12 mouse cellular contexts compared by ENCODE assay signal in the genomic region with DNA sequence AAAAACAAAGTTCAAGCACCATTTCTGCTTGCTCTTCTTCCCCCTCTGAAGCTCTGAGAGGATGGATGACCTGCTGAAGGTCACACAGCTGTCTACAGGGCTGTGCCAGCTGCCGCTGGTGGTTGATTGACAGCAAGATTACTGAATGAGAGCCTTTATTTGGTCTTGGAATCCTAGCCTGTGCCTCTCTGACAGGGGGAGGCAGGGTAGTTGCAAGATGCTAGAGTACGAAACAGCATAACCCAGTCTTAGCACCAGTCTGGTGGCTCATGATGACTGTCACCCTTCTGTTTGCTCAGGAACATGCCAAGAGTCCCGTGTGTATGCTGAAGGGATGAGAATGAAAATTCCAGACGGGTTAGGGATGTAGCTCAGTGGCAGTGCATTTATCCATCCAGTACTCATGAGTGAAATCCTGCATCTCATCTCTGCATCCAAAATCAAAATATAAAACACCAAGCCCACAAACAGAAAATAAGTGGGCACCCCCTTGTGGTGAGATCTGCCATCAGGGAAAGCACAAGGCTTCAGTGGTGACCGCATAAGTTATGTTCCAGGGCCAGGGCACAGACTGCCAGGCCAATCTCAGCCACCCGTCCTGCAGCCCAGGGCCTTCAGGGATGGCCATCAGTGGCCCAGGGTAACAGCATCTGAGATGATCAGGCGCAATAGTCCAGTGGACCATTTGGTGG. TPM values are rescaled to one million over a fixed set of nuclear protein-coding genes. Genes with fewer than 3 reads are reported as not detected.
DNase-seq lines count a peak whose midpoint lies in the region; ATAC-seq and TF ChIP-seq lines count a peak whose summit lies in the region.
"Had no signal": no experiment of that assay in that cellular context is flagged by ENCODE, and none has a peak within 500 bp of the region (broad histone marks: within the 10 kb centered on the region; RNA-seq: fewer than 3 reads in every experiment).

No protein-coding gene starts in this region.

- WGBS in kidney, embryonic 15.5 days: 72% methylated on average over 7 of the region's 7 CpGs
- WGBS in olfactory bulb, adult 2 months: 72% methylated on average over 7 of the region's 7 CpGs

- TF ChIP-seq POLR2A in brain, embryonic 14.5 days (IDR thresholded peaks at IDR 0.05; ENCODE audit: borderline replicate concordance, extremely low read depth, insufficient read depth, insufficient read length, poor library complexity, severe bottlenecking): no peak
- TF ChIP-seq POLR2A in olfactory bulb, adult 2 months (IDR thresholded peaks at IDR 0.05; ENCODE audit: insufficient read depth, low read depth, low read length): no peak

- H3K36me3 ChIP-seq in kidney, embryonic 15.5 days: no peaks in the 10 kb centered on the region

- no peaks in the 10 kb centered on the region for H3K9me3 ChIP-seq in kidney, embryonic 15.5 days (replicated peaks)

- no peak overlapping the region for H3K27ac ChIP-seq in kidney, embryonic 15.5 days
- H3K27ac ChIP-seq in olfactory bulb, adult 2 months (ENCODE audit: insufficient read depth, low read depth, low read length): 0 out of 2 replicates have a peak overlapping the region, but pooled peaks have one; percentile 33

- no peak overlapping the region for H3K9ac ChIP-seq in kidney, embryonic 15.5 days

- no peaks in the 10 kb centered on the region for H3K27me3 ChIP-seq in kidney, embryonic 15.5 days

- ATAC-seq in CD4-positive, CD25-positive, alpha-beta regulatory T cell, adult 4 months: no peak
- no peak for ATAC-seq in kidney, embryonic 15.5 days (replicated peaks; ENCODE audit: low FRiP score)

- H3K4me3 ChIP-seq in kidney, embryonic 15.5 days (replicated peaks): no peak overlapping the region
- H3K4me3 ChIP-seq in olfactory bulb, adult 2 months (ENCODE audit: insufficient read depth, low read depth, low read length): no peak overlapping the region

- peaks cover 5% of the 10 kb centered on the region for H3K4me1 ChIP-seq in kidney, embryonic 15.5 days
- peaks cover 12% of the 10 kb centered on the region for H3K4me1 ChIP-seq in olfactory bulb, adult 2 months (ENCODE audit: control insufficient read depth, insufficient read depth, low read length)

- TF ChIP-seq CTCF in brain, embryonic 14.5 days (IDR thresholded peaks at IDR 0.05; ENCODE audit: borderline replicate concordance, extremely low read depth, insufficient read depth, insufficient read length): peak; percentile 20; the same call in 1 of the 2 replicates
- peak; percentile 43; the same call in 1 of the 2 replicates for TF ChIP-seq CTCF in olfactory bulb, adult 2 months (IDR thresholded peaks at IDR 0.05; ENCODE audit: insufficient read depth, low read depth, low read length)

- H3K4me2 ChIP-seq in kidney, embryonic 15.5 days: no peak overlapping the region

- intact Hi-C loops in heart, postnatal 14 days (cut with DNase I): no loop called here

- peak; percentile 23 for DNase-seq in CD4-positive, CD25-positive, alpha-beta regulatory T cell, adult 2 months (ENCODE audit: low read depth, low spot score)
- peak; percentile 37 to 44 for DNase-seq in kidney, postnatal 4 days
- DNase-seq in brain, embryonic 14.5 days (ENCODE audit: low read depth): peak; percentile 29
- no peak for DNase-seq in heart, adult 8-10 months (ENCODE audit: low spot score)
- no peak for DNase-seq in heart, postnatal 14 days
- DNase-seq: adrenal gland, adult 8-10 months had no signal

RNA-seq across cellular contexts. Expression of gene Dhcr24, which starts 32.8 kb away (rescaled TPM):
- 1 to 10 TPM; 2.6 to 3.0 TPM for polyA plus RNA-seq in CD4-positive, CD25-positive, alpha-beta regulatory T cell, adult 4 months (2017; shearing (Covaris generic))
- 4.6 and 4.8 TPM in 2 replicates for polyA plus RNA-seq in kidney, embryonic 15.5 days (2015; fragmentation: Nextera tagmentation; extraction: Ambion mirVana)
- polyA plus RNA-seq in brain, embryonic 14.5 days (2012; rRNA removed): 73.8 and 89.2 TPM in 2 replicates
- polyA plus RNA-seq in olfactory bulb, adult 2 months (2012; ENCODE audit: insufficient read depth, insufficient read length, low replicate concordance, missing spikeins): not detected in 2 replicates
- 1 to 10 TPM; 1.7 to 2.0 (median 1.8) TPM for total RNA-seq in heart, adult 8-10 months (2022)
- 1 to 10 TPM; 2.5 to 3.8 TPM for total RNA-seq in heart, postnatal 14 days (2021)

RNA-seq across cellular contexts. Expression of gene Bsnd, which starts 35.9 kb away (rescaled TPM):
- polyA plus RNA-seq in CD4-positive, CD25-positive, alpha-beta regulatory T cell, adult 4 months (2017; shearing (Covaris generic)): not detected
- 7.9 and 8.9 TPM in 2 replicates for polyA plus RNA-seq in kidney, embryonic 15.5 days (2015; fragmentation: Nextera tagmentation; extraction: Ambion mirVana)
- not detected in 2 replicates for polyA plus RNA-seq in brain, embryonic 14.5 days (2012; rRNA removed)
- not detected in 2 replicates for polyA plus RNA-seq in olfactory bulb, adult 2 months (2012; ENCODE audit: insufficient read depth, insufficient read length, low replicate concordance, missing spikeins)
- not detected for total RNA-seq in heart, adult 8-10 months (2022)
- total RNA-seq in heart, postnatal 14 days (2021): not detected
- total RNA-seq: heart, postnatal 10 days had no signal
- polyA plus RNA-seq: C2C12; limb, embryonic 11.5 days had no signal

Comparison
In these comparisons a context has a peak if more than half of its experiments do, and no peak if none do; other contexts are left out.
1. DNase-seq: peak in CD4-positive, CD25-positive, alpha-beta regulatory T cell, adult 2 months (single experiment), kidney, postnatal 4 days (2 of 2) and brain, embryonic 14.5 days (single experiment); none in heart, adult 8-10 months (single experiment) and heart, postnatal 14 days (0 of 2).